Mouse (Mus musculus): ENCODE results near the gene Adamtsl5. TPM values are rescaled to one million over a fixed set of nuclear protein-coding genes. Genes with fewer than 3 reads are reported as not detected.

Adamtsl5 gene
- polyA plus RNA-seq, 1 experiment from 2014 or later, result 0.31 TPM

- H3K4me1 ChIP-seq (ENCODE audit: control insufficient read depth, insufficient read depth, low read length), result peaks cover 29% of the 10 kb centered on the region
- peak within 1 kb of the TSS; percentile 96 for H3K9ac ChIP-seq (ENCODE audit: low read length)
- DNase-seq (ENCODE audit: low spot score, missing footprints), result peak; percentile 99
- H3K4me2 ChIP-seq, result peak within 1 kb of the TSS; percentile 68
- no peaks in the 10 kb centered on the region for H3K27me3 ChIP-seq (ENCODE audit: control insufficient read depth, insufficient read depth, low read length)
- ATAC-seq (ENCODE audit: low FRiP score), result peak; percentile 41
- WGBS, result 0% methylated on average over 7 of the region's 61 CpGs
- H3K4me3 ChIP-seq (ENCODE audit: low read depth, low read length), result peak within 1 kb of the TSS; percentile 98
- peaks cover 20% of the 10 kb centered on the region for H3K36me3 ChIP-seq (ENCODE audit: control insufficient read depth, insufficient read depth, low read length)
- no peaks in the 10 kb centered on the region for H3K9me3 ChIP-seq (ENCODE audit: control insufficient read depth, low read length)
- H3K27ac ChIP-seq (ENCODE audit: low read depth, low read length), result peak within 1 kb of the TSS; percentile 97
Measured at GRCm38 (mm10) chr10:80387522-80387959, 39.3 kb upstream of the Adamtsl5 start, which contains the start of gene Mex3d. Mex3d (minus strand) TSS chr10:80387659.

- 0 out of 2 replicates have a peak, but pooled peaks have one; percentile 0 for ATAC-seq (ENCODE audit: low FRiP score)
- Histone ChIP-seq H3K27ac (ENCODE audit: low read depth, low read length) (peak overlapping the region; percentile 97), H3K4me1 (ENCODE audit: control insufficient read depth, insufficient read depth, low read length) (peaks cover 29% of the 10 kb centered on the region), H3K4me2 (peak overlapping the region; percentile 68), H3K27me3 (ENCODE audit: control insufficient read depth, insufficient read depth, low read length) (no peaks in the 10 kb centered on the region), H3K4me3 (ENCODE audit: low read depth, low read length) (peak overlapping the region; percentile 98), H3K9me3 (ENCODE audit: control insufficient read depth, low read length) (no peaks in the 10 kb centered on the region), H3K9ac (ENCODE audit: low read length) (peak overlapping the region; percentile 96), H3K36me3 (ENCODE audit: control insufficient read depth, insufficient read depth, low read length) (peaks cover 21% of the 10 kb centered on the region)
- DNase-seq (ENCODE audit: low spot score, missing footprints), result peak; percentile 90
- under 1% methylated on average over 74 of the region's 94 CpGs for WGBS
Measured at GRCm38 (mm10) chr10:80386735-80387471, 38.7 kb upstream of the Adamtsl5 start.

GRCm38 (mm10) chr10:80385811-80386734 is 37.9 kb upstream of the Adamtsl5 start:
- peaks cover 29% of the 10 kb centered on the region for H3K4me1 ChIP-seq (ENCODE audit: control insufficient read depth, insufficient read depth, low read length)
- ATAC-seq (ENCODE audit: low FRiP score) (peak; percentile 83), DNase-seq (ENCODE audit: low spot score, missing footprints) (peak; percentile 96)
- whole genome bisulfite sequencing, result under 1% methylated on average over 34 of the region's 34 CpGs
- peak overlapping the region; percentile 68 for H3K4me2 ChIP-seq
- H3K4me3 ChIP-seq (ENCODE audit: low read depth, low read length), result peak overlapping the region; percentile 98
- no peaks in the 10 kb centered on the region for H3K27me3 ChIP-seq (ENCODE audit: control insufficient read depth, insufficient read depth, low read length)
- H3K9me3 ChIP-seq (ENCODE audit: control insufficient read depth, low read length), result no peaks in the 10 kb centered on the region
- H3K9ac ChIP-seq (ENCODE audit: low read length), result peak overlapping the region; percentile 96
- peaks cover 18% of the 10 kb centered on the region for H3K36me3 ChIP-seq (ENCODE audit: control insufficient read depth, insufficient read depth, low read length)
- peak overlapping the region; percentile 97 for H3K27ac ChIP-seq (ENCODE audit: low read depth, low read length)

- H3K36me3 ChIP-seq (ENCODE audit: control insufficient read depth, insufficient read depth, low read length), result peaks cover 21% of the 10 kb centered on the region
Measured at GRCm38 (mm10) chr10:80385310-80385709, 37.1 kb upstream of the Adamtsl5 start.

GRCm38 (mm10) chr10:80384709-80385108 is 36.5 kb upstream of the Adamtsl5 start:
- peaks cover 31% of the 10 kb centered on the region for H3K4me1 ChIP-seq (ENCODE audit: control insufficient read depth, insufficient read depth, low read length)
- ATAC-seq (ENCODE audit: low FRiP score), result no peak
- DNase-seq (ENCODE audit: low spot score, missing footprints), result no peak
- WGBS, result 76% methylated on average over 7 of the region's 7 CpGs
- H3K27me3 ChIP-seq (ENCODE audit: control insufficient read depth, insufficient read depth, low read length), result no peaks in the 10 kb centered on the region
- H3K9me3 ChIP-seq (ENCODE audit: control insufficient read depth, low read length), result no peaks in the 10 kb centered on the region
- peak overlapping the region; percentile 68 for H3K4me2 ChIP-seq
- peak overlapping the region; percentile 98 for H3K4me3 ChIP-seq (ENCODE audit: low read depth, low read length)
- peak overlapping the region; percentile 97 for H3K27ac ChIP-seq (ENCODE audit: low read depth, low read length)
- H3K9ac ChIP-seq (ENCODE audit: low read length), result peak overlapping the region; percentile 96
- peaks cover 21% of the 10 kb centered on the region for H3K36me3 ChIP-seq (ENCODE audit: control insufficient read depth, insufficient read depth, low read length)

More at GRCm38 (mm10) chr10:80385310-80385709, 37.1 kb upstream of the Adamtsl5 start:
- peak overlapping the region; percentile 68 for H3K4me2 ChIP-seq
- peak overlapping the region; percentile 96 for H3K9ac ChIP-seq (ENCODE audit: low read length)
- ATAC-seq (ENCODE audit: low FRiP score), result peak; percentile 15
- peak overlapping the region; percentile 98 for H3K4me3 ChIP-seq (ENCODE audit: low read depth, low read length)
- H3K9me3 ChIP-seq (ENCODE audit: control insufficient read depth, low read length), result no peaks in the 10 kb centered on the region
- peak overlapping the region; percentile 97 for H3K27ac ChIP-seq (ENCODE audit: low read depth, low read length)
- H3K4me1 ChIP-seq (ENCODE audit: control insufficient read depth, insufficient read depth, low read length), result peaks cover 31% of the 10 kb centered on the region
- no peak for DNase-seq (ENCODE audit: low spot score, missing footprints)
- WGBS, result 11% methylated on average over 7 of the region's 7 CpGs
- H3K27me3 ChIP-seq (ENCODE audit: control insufficient read depth, insufficient read depth, low read length), result no peaks in the 10 kb centered on the region

- peak overlapping the region; percentile 98 for H3K4me3 ChIP-seq (ENCODE audit: low read depth, low read length)
- ATAC-seq (ENCODE audit: low FRiP score) (no peak), DNase-seq (ENCODE audit: low spot score, missing footprints) (no peak)
- peaks cover 21% of the 10 kb centered on the region for H3K36me3 ChIP-seq (ENCODE audit: control insufficient read depth, insufficient read depth, low read length)
- H3K4me2 ChIP-seq, result peak overlapping the region; percentile 68
- no peaks in the 10 kb centered on the region for H3K27me3 ChIP-seq (ENCODE audit: control insufficient read depth, insufficient read depth, low read length)
- no peak overlapping the region; the same call in 1 of the 2 replicates for H3K27ac ChIP-seq (ENCODE audit: low read depth, low read length)
- 85% methylated on average over 4 of the region's 4 CpGs for WGBS
- peaks cover 31% of the 10 kb centered on the region for H3K4me1 ChIP-seq (ENCODE audit: control insufficient read depth, insufficient read depth, low read length)
- no peaks in the 10 kb centered on the region for H3K9me3 ChIP-seq (ENCODE audit: control insufficient read depth, low read length)
- H3K9ac ChIP-seq (ENCODE audit: low read length), result peak overlapping the region; percentile 96
Measured at GRCm38 (mm10) chr10:80384115-80384639, 36.0 kb upstream of the Adamtsl5 start.

- peak overlapping the region; percentile 98; the same call in 1 of the 2 replicates for H3K4me3 ChIP-seq (ENCODE audit: low read depth, low read length)
- H3K9ac ChIP-seq (ENCODE audit: low read length), result peak overlapping the region; percentile 96; the same call in 1 of the 2 replicates
- H3K27me3 ChIP-seq (ENCODE audit: control insufficient read depth, insufficient read depth, low read length), result no peaks in the 10 kb centered on the region
- H3K4me2 ChIP-seq, result 0 out of 2 replicates have a peak overlapping the region, but pooled peaks have one; percentile 6
- H3K9me3 ChIP-seq (ENCODE audit: control insufficient read depth, low read length), result no peaks in the 10 kb centered on the region
- H3K27ac ChIP-seq (ENCODE audit: low read depth, low read length), result no peak overlapping the region
- 58% methylated on average over 4 of the region's 4 CpGs for WGBS
- peaks cover 31% of the 10 kb centered on the region for H3K4me1 ChIP-seq (ENCODE audit: control insufficient read depth, insufficient read depth, low read length)
- no peak for ATAC-seq (ENCODE audit: low FRiP score)
- no peak for DNase-seq (ENCODE audit: low spot score, missing footprints)
- peaks cover 21% of the 10 kb centered on the region for H3K36me3 ChIP-seq (ENCODE audit: control insufficient read depth, insufficient read depth, low read length)
Measured at GRCm38 (mm10) chr10:80383431-80383830, 35.2 kb upstream of the Adamtsl5 start.

GRCm38 (mm10) chr10:80382641-80383365 is 34.6 kb upstream of the Adamtsl5 start:
- Histone ChIP-seq H3K4me3 (ENCODE audit: low read depth, low read length) (no peak overlapping the region), H3K27me3 (ENCODE audit: control insufficient read depth, insufficient read depth, low read length) (no peaks in the 10 kb centered on the region), H3K27ac (ENCODE audit: low read depth, low read length) (no peak overlapping the region), H3K4me2 (no peak overlapping the region), H3K36me3 (ENCODE audit: control insufficient read depth, insufficient read depth, low read length) (peaks cover 21% of the 10 kb centered on the region), H3K9me3 (ENCODE audit: control insufficient read depth, low read length) (no peaks in the 10 kb centered on the region), H3K9ac (ENCODE audit: low read length) (no peak overlapping the region), H3K4me1 (ENCODE audit: control insufficient read depth, insufficient read depth, low read length) (peaks cover 26% of the 10 kb centered on the region)
- DNase-seq (ENCODE audit: low spot score, missing footprints) (no peak), ATAC-seq (ENCODE audit: low FRiP score) (no peak)
- WGBS, result 92% methylated on average over 7 of the region's 7 CpGs

Measured in midbrain, embryonic 11.5 days (tissue).